Mouse (Mus musculus) stomach, embryonic 14.5 days (tissue): ENCODE results near the gene Hopx. TPM values are rescaled to one million over a fixed set of nuclear protein-coding genes. Genes with fewer than 3 reads are reported as not detected.

Source experiments
- ATAC-seq: fragments of 200-750 bp; cut with Nextera tagmentation; 2 replicates; pipeline ENCODE4 v1.8.0; 2017; ENCODE audit warnings: low read depth, moderate TSS enrichment; ENCODE audit not compliant: insufficient number of reproducible peaks, insufficient read depth, low FRiP score
- H3K27ac ChIP-seq: fragments of 300-500 bp; sonication (generic); 2 replicates; pipeline ENCODE4 v1.5.1; 2014; ENCODE audit warnings: mild to moderate bottlenecking, low read length, moderate library complexity, mixed read lengths
- H3K27me3 ChIP-seq: fragments of 300-500 bp; sonication (generic); 2 replicates; pipeline ENCODE4 v1.6.1; 2014; ENCODE audit warnings: low read length, control low read depth, mixed read lengths; ENCODE audit not compliant: control insufficient read depth, insufficient read depth
- H3K36me3 ChIP-seq: fragments of 300-500 bp; sonication (generic); 2 replicates; pipeline ENCODE4 v1.6.1; 2014; ENCODE audit warnings: mild to moderate bottlenecking, control low read depth, low read length, moderate library complexity, mixed read lengths; ENCODE audit not compliant: control insufficient read depth, insufficient read depth
- H3K4me1 ChIP-seq: fragments of 300-500 bp; sonication (generic); 2 replicates; pipeline ENCODE4 v1.6.1; 2014; ENCODE audit warnings: low read length, control low read depth, mixed read lengths; ENCODE audit not compliant: control insufficient read depth, insufficient read depth
- H3K4me2 ChIP-seq: fragments of 300-500 bp; sonication (generic); replicated peaks from 2 replicates; pipeline ENCODE4 v1.6.1; 2014; ENCODE audit warnings: low read depth, low read length, control low read depth
- H3K4me3 ChIP-seq: fragments of 300-500 bp; sonication (generic); 2 replicates; pipeline ENCODE4 v1.5.1; 2014; ENCODE audit warnings: low read depth, low read length, control low read depth
- H3K9ac ChIP-seq: fragments of 300-500 bp; sonication (generic); replicated peaks from 2 replicates; pipeline ENCODE4 v1.6.1; 2014; ENCODE audit warnings: low read depth, mild to moderate bottlenecking, control low read depth, low read length, moderate library complexity, mixed read lengths
- H3K9me3 ChIP-seq: fragments of 300-500 bp; sonication (generic); 2 replicates; pipeline ENCODE4 v1.6.1; 2016; ENCODE audit warnings: low read depth, low read length, control low read depth; ENCODE audit not compliant: control insufficient read depth
- WGBS: fragments of 180-500 bp; shearing (Covaris S2); extraction: QIAGEN DNeasy Blood & Tissue Kit; methylation state at CpG from one replicate; pipeline ENCODE4 v1.1.7; 2014; 5-methylcytosine and 5-hydroxymethylcytosine counted together
- polyA plus RNA-seq: library from polyadenylated mRNA; unstranded; fragments of >200 nt; fragmentation: Nextera tagmentation; extraction: Ambion mirVana; gene quantifications from 2 replicates; pipeline ENCODE4 v1.2.1, GENCODE M21; 2014

Hopx gene
- polyA plus RNA-seq, 1 experiment from 2014 or later = 1.2 TPM

- 57% methylated on average over 7 of the region's 7 CpGs for WGBS
- Histone ChIP-seq H3K27ac (no peak overlapping the region), H3K27me3 (no peaks in the 10 kb centered on the region), H3K4me2 (no peak overlapping the region), H3K9ac (no peak overlapping the region), H3K36me3 (no peaks in the 10 kb centered on the region), H3K9me3 (no peaks in the 10 kb centered on the region), H3K4me1 (no peaks in the 10 kb centered on the region), H3K4me3 (no peak overlapping the region)
- no peak for ATAC-seq
Observed at GRCm38 (mm10) chr5:77151075-77151474, 36.2 kb upstream of the Hopx start.

GRCm38 (mm10) chr5:77148021-77148621, 33.2 kb upstream of the Hopx start:
- no peak for ATAC-seq
- Histone ChIP-seq H3K9me3 (no peaks in the 10 kb centered on the region), H3K4me2 (no peak overlapping the region)

GRCm38 (mm10) chr5:77146459-77147170, 31.7 kb upstream of the Hopx start:
- H3K4me3 ChIP-seq = no peak overlapping the region
- no peaks in the 10 kb centered on the region for H3K27me3 ChIP-seq
- no peaks in the 10 kb centered on the region for H3K4me1 ChIP-seq
- no peak overlapping the region for H3K9ac ChIP-seq
- H3K36me3 ChIP-seq = no peaks in the 10 kb centered on the region
- no peak for ATAC-seq
- no peaks in the 10 kb centered on the region for H3K9me3 ChIP-seq
- WGBS = 73% methylated on average over 4 of the region's 4 CpGs
- H3K4me2 ChIP-seq = no peak overlapping the region
- no peak overlapping the region for H3K27ac ChIP-seq

More at GRCm38 (mm10) chr5:77148021-77148621, 33.2 kb upstream of the Hopx start:
- Histone ChIP-seq H3K4me1 (no peaks in the 10 kb centered on the region), H3K27ac (no peak overlapping the region), H3K36me3 (no peaks in the 10 kb centered on the region), H3K4me3 (no peak overlapping the region), H3K27me3 (no peaks in the 10 kb centered on the region), H3K9ac (no peak overlapping the region)
- 64% methylated on average over 6 of the region's 6 CpGs for WGBS

GRCm38 (mm10) chr5:77144647-77145046, 29.7 kb upstream of the Hopx start:
- no peak overlapping the region for H3K27ac ChIP-seq
- H3K9me3 ChIP-seq = no peaks in the 10 kb centered on the region
- ATAC-seq = no peak
- no peaks in the 10 kb centered on the region for H3K36me3 ChIP-seq
- no peak overlapping the region for H3K9ac ChIP-seq
- no peak overlapping the region for H3K4me3 ChIP-seq
- H3K4me2 ChIP-seq = no peak overlapping the region
- no peaks in the 10 kb centered on the region for H3K4me1 ChIP-seq
- WGBS = 76% methylated on average over 4 of the region's 5 CpGs
- no peaks in the 10 kb centered on the region for H3K27me3 ChIP-seq

- Histone ChIP-seq H3K4me1 (no peaks in the 10 kb centered on the region), H3K9me3 (no peaks in the 10 kb centered on the region), H3K36me3 (no peaks in the 10 kb centered on the region), H3K4me3 (no peak overlapping the region), H3K9ac (no peak overlapping the region), H3K27me3 (no peaks in the 10 kb centered on the region), H3K4me2 (no peak overlapping the region), H3K27ac (no peak overlapping the region)
- ATAC-seq = no peak
- WGBS = 80% methylated on average over 3 of the region's 3 CpGs
Observed at GRCm38 (mm10) chr5:77143076-77143475, 28.2 kb upstream of the Hopx start.

GRCm38 (mm10) chr5:77141336-77141735, 26.4 kb upstream of the Hopx start:
- no peak overlapping the region for H3K4me3 ChIP-seq
- no peak overlapping the region for H3K27ac ChIP-seq
- ATAC-seq = no peak
- no peak overlapping the region for H3K9ac ChIP-seq
- WGBS = 67% methylated on average over 7 of the region's 7 CpGs
- H3K36me3 ChIP-seq = no peaks in the 10 kb centered on the region
- no peaks in the 10 kb centered on the region for H3K9me3 ChIP-seq
- no peak overlapping the region for H3K4me2 ChIP-seq
- no peaks in the 10 kb centered on the region for H3K27me3 ChIP-seq
- H3K4me1 ChIP-seq = no peaks in the 10 kb centered on the region; the same call in 1 of the 2 replicates

- no peak for ATAC-seq
- no peaks in the 10 kb centered on the region for H3K27me3 ChIP-seq
- no peak overlapping the region for H3K4me3 ChIP-seq
- no peaks in the 10 kb centered on the region; the same call in 1 of the 2 replicates for H3K4me1 ChIP-seq
- H3K36me3 ChIP-seq = no peaks in the 10 kb centered on the region
- no peak overlapping the region for H3K27ac ChIP-seq
- H3K4me2 ChIP-seq = no peak overlapping the region
- H3K9me3 ChIP-seq = no peaks in the 10 kb centered on the region
- WGBS = 88% methylated on average over 6 of the region's 6 CpGs
- no peak overlapping the region for H3K9ac ChIP-seq
Observed at GRCm38 (mm10) chr5:77140861-77141260, 25.9 kb upstream of the Hopx start.

- no peak for ATAC-seq
- Histone ChIP-seq H3K4me3 (no peak overlapping the region), H3K9me3 (no peaks in the 10 kb centered on the region), H3K27ac (no peak overlapping the region), H3K4me1 (no peaks in the 10 kb centered on the region; the same call in 1 of the 2 replicates), H3K4me2 (no peak overlapping the region; the same call in 1 of the 2 replicates), H3K9ac (no peak overlapping the region), H3K27me3 (no peaks in the 10 kb centered on the region), H3K36me3 (no peaks in the 10 kb centered on the region)
- WGBS = 41% methylated on average over 6 of the region's 6 CpGs
Observed at GRCm38 (mm10) chr5:77140108-77140507, 25.2 kb upstream of the Hopx start.
